Mouse (Mus musculus) liver, embryonic 16.5 days (tissue): ENCODE results near the gene Tbc1d25. TPM values are rescaled to one million over a fixed set of nuclear protein-coding genes. Genes with fewer than 3 reads are reported as not detected.

Experiments
- ATAC-seq: fragments of 200-750 bp; cut with Nextera tagmentation; 2 replicates; pipeline ENCODE4 v1.8.0; 2017; ENCODE audit warnings: low read depth, mild to moderate bottlenecking, moderate number of reproducible peaks, moderate library complexity
- H3K27ac ChIP-seq: fragments of 300-500 bp; sonication (generic); 2 replicates; pipeline ENCODE4 v1.5.1; 2014; ENCODE audit warnings: mild to moderate bottlenecking, low read length
- H3K27me3 ChIP-seq: fragments of 300-500 bp; sonication (generic); 2 replicates; pipeline ENCODE4 v1.6.1; 2014; ENCODE audit warnings: low read depth, low read length, mixed read lengths; ENCODE audit not compliant: control insufficient read depth, insufficient read depth
- H3K36me3 ChIP-seq: fragments of 300-500 bp; sonication (generic); 2 replicates; pipeline ENCODE4 v1.6.1; 2014; ENCODE audit warnings: mild to moderate bottlenecking; ENCODE audit not compliant: control insufficient read depth, insufficient read depth
- H3K4me1 ChIP-seq: fragments of 300-500 bp; sonication (generic); 2 replicates; pipeline ENCODE4 v1.6.1; 2014; ENCODE audit warnings: low read depth, low read length, mixed read lengths; ENCODE audit not compliant: control insufficient read depth
- H3K4me2 ChIP-seq: fragments of 300-500 bp; sonication (generic); 2 replicates; pipeline ENCODE4 v1.6.1; 2014; ENCODE audit warnings: low read depth, low read length, mixed read lengths
- H3K4me3 ChIP-seq: fragments of 300-500 bp; sonication (generic); 2 replicates; pipeline ENCODE4 v1.5.1; 2014; ENCODE audit warnings: low read depth, mild to moderate bottlenecking, low read length
- H3K9ac ChIP-seq: fragments of 300-500 bp; sonication (generic); 2 replicates; pipeline ENCODE4 v1.6.1; 2014; ENCODE audit warnings: low read depth, low read length
- H3K9me3 ChIP-seq: fragments of 300-500 bp; sonication (generic); replicated peaks from 2 replicates; pipeline ENCODE4 v1.6.1; 2016; ENCODE audit warnings: low read length; ENCODE audit not compliant: control insufficient read depth
- WGBS: fragments of 180-500 bp; shearing (Covaris S2); extraction: QIAGEN DNeasy Blood & Tissue Kit; methylation state at CpG from one replicate; pipeline ENCODE4 v1.1.7; 2014; ENCODE audit not compliant: insufficient replicate concordance; 5-methylcytosine and 5-hydroxymethylcytosine counted together
- polyA plus RNA-seq: library from polyadenylated mRNA; unstranded; fragments of >200 nt; fragmentation: Nextera tagmentation; extraction: Ambion mirVana; gene quantifications from 2 replicates; pipeline ENCODE4 v1.2.1, GENCODE M21; 2015

The Tbc1d25 gene
- 3.9 and 5.3 TPM in 2 replicates for polyA plus RNA-seq

- H3K27me3 ChIP-seq: no peaks in the 10 kb centered on the region
- H3K4me1 ChIP-seq: peaks cover 3% of the 10 kb centered on the region
- peak within 1 kb of the TSS; percentile 72 for H3K4me2 ChIP-seq
- H3K27ac ChIP-seq: peak within 1 kb of the TSS; percentile 92
- no peaks in the 10 kb centered on the region for H3K36me3 ChIP-seq
- peak; percentile 97 for ATAC-seq
- no peaks in the 10 kb centered on the region for H3K9me3 ChIP-seq
- peak within 1 kb of the TSS; percentile 76 for H3K4me3 ChIP-seq
- WGBS: 11% methylated on average over 55 of the region's 56 CpGs
- peak within 1 kb of the TSS; percentile 74 for H3K9ac ChIP-seq
Observed at GRCm38 (mm10) chrX:8175504-8176385, at the start of gene Tbc1d25. Gene Tbc1d25, minus strand, starts transcription at chrX:8176181.

- WGBS: 47% methylated on average over 7 of the region's 7 CpGs
- no peaks in the 10 kb centered on the region; the same call in 1 of the 2 replicates for H3K4me1 ChIP-seq
- ATAC-seq: no peak
- H3K9ac ChIP-seq: no peak overlapping the region
- no peaks in the 10 kb centered on the region for H3K9me3 ChIP-seq
- no peak overlapping the region for H3K4me2 ChIP-seq
- no peaks in the 10 kb centered on the region for H3K36me3 ChIP-seq
- no peak overlapping the region for H3K27ac ChIP-seq
- no peak overlapping the region for H3K4me3 ChIP-seq
- H3K27me3 ChIP-seq: no peaks in the 10 kb centered on the region
Observed at GRCm38 (mm10) chrX:8223473-8223872, 47.5 kb upstream of the Tbc1d25 start.

- no peak overlapping the region for H3K9ac ChIP-seq
- H3K4me3 ChIP-seq: no peak overlapping the region
- no peak overlapping the region for H3K27ac ChIP-seq
- 46% methylated on average over 7 of the region's 7 CpGs for WGBS
- H3K27me3 ChIP-seq: no peaks in the 10 kb centered on the region
- H3K4me1 ChIP-seq: no peaks in the 10 kb centered on the region; the same call in 1 of the 2 replicates
- H3K9me3 ChIP-seq: no peaks in the 10 kb centered on the region
- no peaks in the 10 kb centered on the region for H3K36me3 ChIP-seq
- H3K4me2 ChIP-seq: no peak overlapping the region
- no peak for ATAC-seq
Observed at GRCm38 (mm10) chrX:8222678-8223421, 46.9 kb upstream of the Tbc1d25 start.

GRCm38 (mm10) chrX:8222296-8222677 is 46.3 kb upstream of the Tbc1d25 start:
- Histone ChIP-seq H3K36me3 (no peaks in the 10 kb centered on the region), H3K4me3 (no peak overlapping the region), H3K27ac (no peak overlapping the region), H3K9ac (no peak overlapping the region), H3K4me2 (no peak overlapping the region), H3K9me3 (no peaks in the 10 kb centered on the region), H3K27me3 (no peaks in the 10 kb centered on the region), H3K4me1 (no peaks in the 10 kb centered on the region; the same call in 1 of the 2 replicates)
- WGBS: 63% methylated on average over 3 of the region's 3 CpGs
- ATAC-seq: no peak

- Histone ChIP-seq H3K4me2 (no peak overlapping the region), H3K27ac (no peak overlapping the region), H3K9ac (no peak overlapping the region), H3K27me3 (no peaks in the 10 kb centered on the region), H3K4me1 (no peaks in the 10 kb centered on the region; the same call in 1 of the 2 replicates), H3K9me3 (no peaks in the 10 kb centered on the region), H3K4me3 (no peak overlapping the region), H3K36me3 (no peaks in the 10 kb centered on the region)
- 40% methylated on average over 8 of the region's 8 CpGs for WGBS
- no peak for ATAC-seq
Observed at GRCm38 (mm10) chrX:8219651-8220050, 43.7 kb upstream of the Tbc1d25 start.

- no peaks in the 10 kb centered on the region for H3K9me3 ChIP-seq
- H3K4me2 ChIP-seq: no peak overlapping the region
- no peaks in the 10 kb centered on the region for H3K27me3 ChIP-seq
- H3K9ac ChIP-seq: no peak overlapping the region
- WGBS: 49% methylated on average over 2 of the region's 2 CpGs
- no peaks in the 10 kb centered on the region for H3K36me3 ChIP-seq
- ATAC-seq: no peak
- no peak overlapping the region for H3K4me3 ChIP-seq
- no peaks in the 10 kb centered on the region for H3K4me1 ChIP-seq
- H3K27ac ChIP-seq: no peak overlapping the region
Observed at GRCm38 (mm10) chrX:8218114-8218513, 42.1 kb upstream of the Tbc1d25 start.

- no peaks in the 10 kb centered on the region for H3K9me3 ChIP-seq
- 40% methylated on average over 6 of the region's 6 CpGs for WGBS
Observed at GRCm38 (mm10) chrX:8217383-8217782, 41.4 kb upstream of the Tbc1d25 start.

GRCm38 (mm10) chrX:8211490-8212207 is 35.7 kb upstream of the Tbc1d25 start:
- Histone ChIP-seq H3K9ac (no peak overlapping the region), H3K9me3 (no peaks in the 10 kb centered on the region), H3K4me2 (no peak overlapping the region), H3K27me3 (no peaks in the 10 kb centered on the region), H3K27ac (no peak overlapping the region), H3K36me3 (no peaks in the 10 kb centered on the region), H3K4me3 (no peak overlapping the region), H3K4me1 (no peaks in the 10 kb centered on the region; the same call in 1 of the 2 replicates)
- ATAC-seq: no peak
- 45% methylated on average over 7 of the region's 7 CpGs for WGBS

More at GRCm38 (mm10) chrX:8217383-8217782, 41.4 kb upstream of the Tbc1d25 start:
- no peak for ATAC-seq
- no peak overlapping the region for H3K4me3 ChIP-seq
- no peaks in the 10 kb centered on the region for H3K36me3 ChIP-seq
- no peaks in the 10 kb centered on the region for H3K27me3 ChIP-seq
- no peaks in the 10 kb centered on the region for H3K4me1 ChIP-seq
- H3K9ac ChIP-seq: no peak overlapping the region
- no peak overlapping the region for H3K27ac ChIP-seq
- H3K4me2 ChIP-seq: no peak overlapping the region
